Mouse (Mus musculus): Measurements from ENCODE around the gene Pknox2.

Gene Pknox2

DNA sequence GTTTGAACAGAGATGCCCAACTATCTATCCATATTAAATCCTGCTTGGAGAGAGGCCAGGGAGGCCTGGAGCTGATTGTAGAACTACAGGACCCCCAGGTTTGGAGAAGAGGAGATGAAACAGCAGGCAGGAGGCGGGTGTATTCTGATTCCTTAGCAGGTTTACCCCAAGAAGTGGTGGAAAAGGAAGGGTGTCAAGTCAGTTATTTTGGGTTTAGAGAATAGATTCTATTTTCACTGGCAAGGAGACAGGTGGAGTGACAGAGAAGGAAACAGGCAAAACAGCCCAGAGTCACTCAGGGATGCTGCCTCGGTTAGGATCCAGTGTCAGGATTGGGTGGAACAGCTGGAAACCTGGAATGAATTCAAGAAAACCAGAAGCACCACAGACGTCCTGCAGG, 263.6 kb downstream of the Pknox2 start:
- ATAC-seq (ENCODE audit: low TSS enrichment), result peak; percentile 28; the same call in 1 of the 2 replicates

DNA sequence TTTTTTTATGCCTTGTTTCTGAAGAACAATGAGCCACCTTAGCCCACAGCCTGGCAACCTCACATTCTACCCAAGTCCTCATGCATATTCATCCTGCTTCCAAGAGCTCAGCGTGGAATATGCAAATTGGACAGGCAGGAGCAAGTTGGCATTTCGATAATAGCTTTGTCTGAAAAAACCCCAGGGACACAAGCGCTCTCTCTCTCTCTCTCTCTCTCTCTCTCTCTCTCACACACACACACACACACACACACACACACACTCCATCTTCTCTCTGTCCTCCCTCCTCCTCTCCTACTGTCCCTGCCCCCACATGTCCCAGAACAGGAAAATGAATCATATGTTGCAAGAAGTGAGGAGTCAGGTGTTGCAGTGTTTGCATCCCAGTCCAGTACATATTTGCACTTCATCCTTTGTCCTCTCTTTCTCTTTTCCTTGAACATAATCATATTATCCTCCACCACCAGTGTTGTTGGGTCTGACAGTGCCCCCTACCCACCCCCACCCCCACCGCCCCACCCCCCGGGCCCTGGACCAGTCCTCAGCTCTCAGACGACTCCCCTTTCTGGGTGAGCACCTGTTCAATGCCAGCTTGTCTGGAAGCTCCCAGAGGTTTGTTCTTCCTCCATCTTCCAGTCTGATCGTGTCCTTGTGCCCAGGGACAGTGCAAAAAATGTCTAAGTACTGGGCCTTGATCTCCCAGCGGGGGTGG, 265.0 kb downstream of the Pknox2 start:
- peak; percentile 77 for ATAC-seq (ENCODE audit: low TSS enrichment)

DNA sequence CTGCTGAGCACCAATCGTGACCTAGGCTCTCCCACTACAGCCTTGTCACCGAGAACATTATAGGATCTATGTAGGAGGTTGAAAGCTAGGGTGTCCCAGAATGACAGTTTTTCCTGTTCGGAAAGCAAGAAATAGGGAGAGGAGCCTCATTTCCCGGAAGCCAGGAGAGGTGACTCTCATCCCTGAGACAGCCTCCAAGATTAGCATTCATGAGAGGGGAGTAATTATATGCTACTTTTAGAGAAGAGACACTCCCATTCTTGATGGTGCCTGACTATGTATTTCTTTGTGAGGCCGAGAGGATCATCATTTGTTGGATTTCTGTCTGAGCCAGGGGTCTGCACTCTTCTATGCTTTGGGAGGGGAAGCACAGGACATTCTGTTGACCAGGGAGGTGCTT, 265.6 kb downstream of the Pknox2 start:
- ATAC-seq (ENCODE audit: low TSS enrichment), result peak; percentile 39

DNA sequence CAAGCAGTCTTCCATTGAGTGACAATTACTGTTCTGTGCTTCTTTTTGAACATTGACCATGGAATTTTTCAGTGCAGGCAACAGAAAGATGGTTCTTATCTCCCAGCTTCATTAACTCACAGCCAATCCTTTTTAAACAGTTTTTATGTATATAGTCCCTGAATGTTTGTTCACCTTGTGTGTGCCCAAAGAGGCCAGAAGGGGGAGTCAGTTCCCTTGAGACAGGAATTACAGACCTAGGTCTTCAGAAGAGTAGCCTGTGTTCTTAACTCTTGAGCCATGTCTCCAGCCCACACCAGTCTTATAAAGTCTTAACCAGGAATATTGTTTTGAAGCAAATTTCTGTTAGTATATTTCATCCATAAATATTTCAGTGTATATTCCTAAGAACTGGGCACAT, 270.4 kb downstream of the Pknox2 start:
- no peak for ATAC-seq (ENCODE audit: low TSS enrichment)

DNA sequence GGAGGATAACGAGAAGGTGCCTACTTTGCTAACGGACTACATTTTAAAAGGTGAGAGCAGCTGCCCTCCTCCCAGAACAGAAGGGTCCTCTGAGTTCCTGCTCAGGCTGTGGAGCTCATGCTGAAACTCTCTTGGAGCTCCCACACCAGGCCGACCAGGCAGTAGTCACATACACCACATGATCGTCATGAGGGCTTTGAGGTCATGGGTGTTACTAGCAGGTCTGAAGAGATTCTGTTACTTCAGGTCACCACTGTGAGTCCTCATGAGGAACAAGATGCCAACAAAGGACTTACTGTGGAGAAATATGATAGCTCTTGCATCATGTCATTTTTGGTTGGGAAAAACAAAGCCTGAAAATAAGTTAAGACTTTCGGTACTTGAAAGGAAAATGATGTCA, 270.9 kb downstream of the Pknox2 start:
- ATAC-seq (ENCODE audit: low TSS enrichment), result no peak

DNA sequence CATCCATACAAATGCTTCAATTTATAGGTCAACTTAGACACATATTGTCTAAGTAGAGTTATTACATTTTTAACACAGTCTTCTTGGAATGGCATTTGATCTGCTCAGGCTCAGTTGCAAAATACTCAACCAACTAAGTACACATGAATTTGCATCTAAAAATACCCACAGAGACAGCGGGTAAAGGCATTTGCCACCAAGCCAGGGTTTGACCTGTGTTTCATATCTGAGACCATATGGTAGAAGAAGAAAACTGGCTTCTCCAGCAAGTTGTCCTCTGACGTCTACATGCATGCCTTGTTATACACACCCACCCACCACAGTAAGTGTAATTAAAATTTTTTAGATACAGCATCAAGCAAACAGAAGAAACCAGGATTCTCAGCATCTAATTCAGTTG, 273.4 kb downstream of the Pknox2 start:
- ATAC-seq (ENCODE audit: low TSS enrichment), result no peak

DNA sequence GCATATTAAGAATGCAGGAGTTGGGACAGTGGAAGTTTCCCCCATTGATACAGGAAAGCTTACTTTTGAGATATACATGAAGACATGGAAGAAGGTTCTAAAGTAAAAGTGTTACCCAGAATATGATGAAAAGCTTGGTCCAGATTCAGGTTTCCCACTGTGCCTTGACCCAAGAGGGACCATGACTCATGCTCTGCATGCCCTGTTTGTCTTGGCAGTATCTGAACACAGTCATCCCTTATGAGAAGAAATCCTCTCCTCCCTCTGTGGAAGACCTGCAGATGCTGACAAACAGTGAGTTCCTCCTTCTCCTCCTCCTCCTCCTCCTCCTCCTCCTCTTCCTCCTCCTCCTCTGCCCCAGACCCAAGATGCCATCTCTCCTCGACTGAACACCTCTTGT, 276.9 kb downstream of the Pknox2 start:
- no peak for ATAC-seq (ENCODE audit: low TSS enrichment)

DNA sequence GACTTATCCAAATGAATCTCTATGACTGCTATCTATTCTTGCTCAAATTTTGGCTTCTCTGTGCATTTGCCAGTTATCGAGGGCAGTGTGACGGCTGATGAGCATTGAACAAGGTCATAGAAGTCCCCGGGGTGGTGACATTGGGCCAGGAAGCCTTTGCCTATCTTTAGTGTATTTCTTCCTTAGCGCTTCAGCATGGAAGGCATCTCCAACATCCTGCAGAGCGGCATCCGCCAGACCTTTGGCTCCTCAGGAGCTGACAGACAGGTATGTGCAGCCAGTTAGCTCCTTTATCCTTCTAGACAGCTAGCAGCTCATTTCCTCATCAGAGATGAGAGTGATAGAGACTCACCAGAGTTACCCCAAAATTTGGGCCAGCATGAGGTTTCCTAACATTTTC, 278.5 kb downstream of the Pknox2 start:
- no peak for ATAC-seq (ENCODE audit: low TSS enrichment)

DNA sequence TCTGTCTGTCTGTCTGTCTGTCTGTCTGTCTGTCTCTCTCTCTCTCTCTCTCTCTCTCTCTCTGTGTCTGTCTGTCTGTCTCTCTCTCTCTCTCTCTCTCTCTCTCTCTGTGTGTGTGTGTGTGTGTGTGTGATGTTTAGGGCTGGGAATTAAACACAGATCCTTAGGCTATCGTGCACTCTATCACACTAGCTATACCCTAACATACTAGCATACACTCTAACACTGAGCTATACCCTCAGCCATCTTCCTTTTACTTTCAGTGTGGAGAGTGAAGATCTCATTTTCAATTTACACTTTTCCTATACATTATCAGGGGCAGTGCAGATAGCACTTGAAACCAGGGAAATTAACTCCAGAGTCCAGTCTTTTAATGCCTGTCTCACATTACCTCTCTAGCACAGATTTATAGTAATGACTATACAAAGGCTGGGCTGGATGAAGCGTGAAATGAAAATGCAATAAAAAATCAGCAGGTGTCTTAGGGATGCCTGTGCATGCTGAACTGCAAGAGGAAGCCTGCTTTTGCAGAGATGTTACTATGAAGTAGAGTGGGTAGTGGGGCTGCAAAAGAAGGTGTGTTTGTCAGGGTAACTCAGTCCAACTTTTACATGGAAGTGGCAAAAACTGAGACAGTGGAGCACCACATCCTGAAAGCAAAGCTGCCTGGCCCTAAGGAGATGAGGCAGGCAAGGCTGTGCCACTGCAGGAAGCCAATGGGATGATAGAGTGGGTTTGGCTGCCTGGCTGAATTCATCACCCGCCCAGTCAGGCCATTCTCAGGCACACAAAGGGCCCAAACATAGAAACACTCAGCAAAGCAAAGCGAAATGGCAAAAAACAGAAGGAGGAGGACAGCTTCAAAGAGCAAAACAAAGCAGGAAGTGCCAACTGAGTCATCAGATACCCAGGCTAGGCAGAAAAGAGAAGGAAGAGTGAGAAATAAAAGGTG, 282.1 kb downstream of the Pknox2 start:
- peak; percentile 90 for ATAC-seq (ENCODE audit: low TSS enrichment)

DNA sequence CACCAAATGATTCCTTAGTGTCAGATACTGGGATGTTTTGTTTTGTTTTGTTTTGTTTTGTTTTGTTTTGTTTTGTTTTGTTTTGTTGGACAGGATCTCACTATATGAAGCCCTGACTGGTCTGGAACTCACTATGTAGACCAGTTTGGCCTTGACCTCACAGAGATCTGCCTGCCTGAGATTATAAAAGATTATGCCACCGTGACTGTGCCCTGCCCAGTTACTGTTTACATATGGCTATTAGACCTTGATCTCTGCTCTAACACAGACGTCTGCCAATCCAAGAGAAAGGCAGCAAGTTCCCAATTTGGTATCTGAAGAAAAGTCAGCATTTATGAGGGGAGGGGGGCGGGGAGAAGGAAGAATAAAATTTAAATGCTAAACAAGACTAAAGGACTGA, 283.5 kb downstream of the Pknox2 start:
- no peak for ATAC-seq (ENCODE audit: low TSS enrichment)

DNA sequence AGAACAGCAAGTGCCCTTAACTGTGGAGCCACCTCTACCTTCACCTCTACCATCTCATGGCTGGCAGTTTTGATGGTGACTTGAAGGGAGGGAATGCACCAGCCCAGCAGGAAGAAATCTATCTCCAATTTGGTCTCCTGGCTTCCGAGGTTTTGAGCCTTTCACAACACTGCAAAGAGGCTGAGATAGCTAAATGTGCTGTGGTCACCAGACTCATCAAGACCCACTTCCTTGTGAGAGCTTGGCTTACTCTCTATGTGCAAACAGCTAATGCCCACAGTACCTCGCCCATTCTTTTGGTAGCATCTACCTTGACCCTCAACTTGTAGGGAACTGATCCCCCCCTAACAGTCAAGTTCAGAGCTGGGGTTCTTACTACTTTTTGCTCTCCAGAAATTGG, 284.6 kb downstream of the Pknox2 start:
- ATAC-seq (ENCODE audit: low TSS enrichment), result no peak

DNA sequence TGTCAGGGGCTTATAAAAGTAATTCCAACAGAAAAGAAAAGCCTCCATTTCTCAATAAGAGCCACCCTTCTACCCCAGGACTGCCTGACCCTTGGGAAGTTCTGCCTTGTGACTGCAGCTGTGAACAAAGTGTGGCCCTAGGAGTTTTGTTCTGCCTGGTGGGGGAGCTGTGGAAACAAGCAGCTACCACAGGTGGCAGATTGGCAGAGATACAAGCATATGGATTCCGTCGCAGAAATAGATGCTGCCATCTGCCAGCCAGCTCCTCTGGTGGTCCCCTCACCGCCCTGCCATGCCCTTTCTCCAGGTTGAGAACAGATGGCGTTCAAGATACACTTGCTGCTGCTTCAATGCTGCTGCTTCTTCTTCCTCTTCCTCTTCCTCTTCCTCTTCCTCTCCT, 288.5 kb downstream of the Pknox2 start:
- ATAC-seq (ENCODE audit: low TSS enrichment), result peak; percentile 55; the same call in 1 of the 2 replicates

DNA sequence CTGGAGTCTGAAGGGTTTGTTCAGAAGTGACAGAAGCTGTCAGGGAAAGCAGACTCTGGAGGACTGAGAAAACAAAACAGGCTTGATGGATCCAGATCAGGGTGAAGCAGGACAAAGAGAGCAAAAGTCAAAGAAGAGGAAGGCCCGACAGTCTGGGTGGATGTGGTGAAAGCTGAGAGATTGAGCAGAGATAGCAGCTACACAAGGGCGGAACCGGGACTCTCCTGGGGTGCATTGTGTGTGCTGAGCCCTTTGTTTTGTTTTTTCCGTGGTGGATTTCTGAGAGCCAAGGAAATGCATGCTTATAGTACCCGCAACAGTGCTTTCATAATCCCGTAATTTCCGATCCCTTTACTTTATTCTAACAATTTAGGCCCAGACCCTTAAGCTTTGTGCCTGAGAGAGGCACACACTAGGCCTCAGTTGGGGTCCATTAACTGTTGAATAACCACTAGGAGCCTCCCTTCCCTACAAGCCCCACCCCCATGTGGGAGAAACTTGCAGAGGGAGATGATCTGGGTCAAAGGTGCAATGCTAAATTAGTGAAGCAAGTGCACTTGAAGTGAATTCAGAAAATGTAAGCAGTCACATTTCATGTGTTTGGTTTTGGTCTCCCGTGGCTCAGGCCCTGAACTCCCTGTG, 289.6 kb downstream of the Pknox2 start:
- ATAC-seq (ENCODE audit: low TSS enrichment), result no peak

DNA sequence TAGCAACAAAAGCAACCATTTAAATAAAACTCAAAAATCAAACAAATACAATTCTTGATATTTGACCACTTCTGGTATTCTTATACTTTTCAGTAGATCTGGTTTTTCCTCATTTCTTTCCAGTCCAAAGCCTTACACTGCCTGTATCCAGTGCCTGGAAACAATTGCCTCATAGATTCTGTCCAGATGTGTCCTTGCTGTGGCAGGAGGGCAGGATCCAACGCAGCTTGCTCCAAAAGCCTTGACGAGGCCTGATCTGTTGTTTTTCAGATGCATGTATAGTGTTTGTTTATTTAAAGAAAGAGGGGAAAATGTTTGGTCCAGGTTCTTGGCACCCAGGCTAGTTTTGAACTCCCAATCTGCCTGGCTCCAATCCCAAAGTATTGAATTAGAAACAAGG, 290.9 kb downstream of the Pknox2 start:
- ATAC-seq (ENCODE audit: low TSS enrichment), result no peak

DNA sequence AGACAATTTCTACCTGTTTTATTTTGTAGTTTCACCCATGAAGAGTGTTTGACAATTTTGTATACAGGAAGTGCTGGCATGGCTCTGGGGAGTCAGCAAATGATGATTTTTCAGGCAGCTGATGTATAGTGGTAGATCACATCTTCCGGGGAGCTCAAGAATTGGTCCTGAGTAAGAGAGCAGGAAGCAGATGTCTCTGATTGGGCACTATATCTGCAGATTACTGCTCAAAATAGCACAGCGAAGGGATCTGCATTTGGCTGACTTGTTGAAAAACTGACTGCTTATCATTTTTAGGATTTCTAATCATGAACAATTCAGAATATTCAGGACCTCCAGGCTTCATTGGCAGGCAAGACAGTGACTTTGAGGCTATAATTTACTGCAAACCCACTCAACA, 295.0 kb downstream of the Pknox2 start:
- ATAC-seq (ENCODE audit: low TSS enrichment), result peak; percentile 71

DNA sequence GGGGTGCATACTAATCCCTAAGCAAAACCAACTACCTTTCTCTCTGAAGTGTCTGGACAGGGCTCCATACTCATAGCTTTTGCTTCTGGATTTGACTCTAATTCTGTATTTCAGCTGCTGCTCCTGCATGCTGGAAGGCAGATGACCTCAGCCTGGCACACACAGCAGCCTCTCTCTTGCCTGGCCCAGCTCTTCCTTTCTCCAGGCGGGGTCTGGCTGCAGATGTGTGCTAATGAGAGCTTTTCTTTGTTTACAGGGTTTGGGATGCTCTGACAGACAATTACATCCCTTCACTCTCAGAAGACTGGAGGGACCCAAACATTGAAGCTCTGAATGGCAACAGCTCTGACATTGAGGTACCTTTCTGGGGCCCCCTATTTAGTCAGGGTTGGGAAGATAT, 297.1 kb downstream of the Pknox2 start:
- ATAC-seq (ENCODE audit: low TSS enrichment), result peak; percentile 83

DNA sequence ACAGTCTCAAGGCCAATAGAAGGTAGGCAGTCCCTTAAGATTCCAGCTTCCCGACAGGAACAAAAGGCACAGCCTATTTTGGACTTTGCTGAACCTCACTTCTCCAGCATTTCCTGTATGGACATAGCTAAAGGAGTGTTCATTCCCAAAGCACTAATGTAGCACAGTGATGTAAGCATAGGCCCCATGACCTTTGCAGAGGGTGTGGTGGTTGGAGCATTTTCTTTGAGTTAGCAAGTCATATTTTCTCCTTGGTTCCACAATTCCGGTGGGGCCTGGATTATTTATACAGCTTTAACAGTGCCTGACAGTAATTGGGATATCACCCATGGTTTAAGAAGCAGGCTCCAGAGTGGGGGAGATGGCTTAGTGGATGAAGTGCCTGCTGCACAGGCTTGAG, 298.5 kb downstream of the Pknox2 start:
- ATAC-seq (ENCODE audit: low TSS enrichment), result no peak

DNA sequence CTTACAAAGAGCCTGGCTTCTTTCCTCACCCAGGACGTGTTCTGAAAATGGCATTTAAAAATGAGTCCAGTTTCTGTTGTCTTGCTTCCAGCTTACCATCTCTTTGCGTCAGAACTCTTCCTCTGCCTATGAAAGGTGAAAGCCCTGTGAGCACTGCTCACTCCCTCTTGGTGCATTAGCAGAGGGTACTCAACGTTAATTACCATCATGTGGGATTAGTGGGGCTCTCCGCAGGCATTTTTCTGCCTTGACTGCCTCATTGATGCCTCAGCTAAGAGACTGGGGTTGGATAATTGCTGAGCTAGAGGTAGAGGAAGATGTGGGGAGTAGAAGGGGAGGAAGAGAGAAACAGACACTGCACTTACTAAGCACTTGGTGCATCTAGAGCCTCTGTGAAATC, 300.9 kb downstream of the Pknox2 start:
- no peak for ATAC-seq (ENCODE audit: low TSS enrichment)

All from frontal cortex, adult (tissue).